8 mouse cellular contexts compared by ENCODE assay signal in genomic region chr4:99657430-99657820, GRCm38 (mm10). TPM values are rescaled to one million over a fixed set of nuclear protein-coding genes. Genes with fewer than 3 reads are reported as not detected.
DNase-seq lines count a peak whose midpoint lies in the region; ATAC-seq and TF ChIP-seq lines count a peak whose summit lies in the region.

No protein-coding gene starts in this region.

- WGBS in kidney, embryonic 16.5 days = under 1% methylated on average over 24 of the region's 62 CpGs
- WGBS in embryonic facial prominence, embryonic 14.5 days = 1% methylated on average over 28 of the region's 62 CpGs
- under 1% methylated on average over 49 of the region's 62 CpGs for WGBS in intestine, postnatal 0 days
- WGBS in neural tube, embryonic 14.5 days = under 1% methylated on average over 47 of the region's 62 CpGs

- H3K4me3 ChIP-seq in kidney, embryonic 16.5 days (ENCODE audit: low read length) = peak overlapping the region; percentile 40
- peak overlapping the region; percentile 33 for H3K4me3 ChIP-seq in embryonic facial prominence, embryonic 14.5 days (ENCODE audit: low read depth, low read length)
- peak overlapping the region; percentile 45 for H3K4me3 ChIP-seq in intestine, postnatal 0 days (ENCODE audit: low read depth, low read length)
- H3K4me3 ChIP-seq in neural tube, embryonic 14.5 days (ENCODE audit: low read depth, low read length) = peak overlapping the region; percentile 37

- H3K27ac ChIP-seq in kidney, embryonic 16.5 days (ENCODE audit: low read length) = no peak overlapping the region
- H3K27ac ChIP-seq in embryonic facial prominence, embryonic 14.5 days (replicated peaks; ENCODE audit: low read depth, low read length) = no peak overlapping the region
- H3K27ac ChIP-seq in intestine, postnatal 0 days (ENCODE audit: low read depth, low read length) = no peak overlapping the region
- peak overlapping the region; percentile 76 for H3K27ac ChIP-seq in neural tube, embryonic 14.5 days (ENCODE audit: low read depth, low read length)

- no peak overlapping the region for H3K9ac ChIP-seq in kidney, embryonic 16.5 days (replicated peaks; ENCODE audit: low read length)
- peak overlapping the region; percentile 40; the same call in 1 of the 2 replicates for H3K9ac ChIP-seq in embryonic facial prominence, embryonic 14.5 days (ENCODE audit: low read depth, low read length)
- H3K9ac ChIP-seq in intestine, postnatal 0 days (ENCODE audit: low read depth, low read length) = no peak overlapping the region
- peak overlapping the region; percentile 56 for H3K9ac ChIP-seq in neural tube, embryonic 14.5 days (replicated peaks; ENCODE audit: low read depth, low read length)

- DNase-seq in kidney, adult 9 months = no peak
- no peak for DNase-seq in embryonic facial prominence, embryonic 14.5 days (ENCODE audit: low spot score)
- no peak for DNase-seq in thymus, postnatal 25 days
- no peak for DNase-seq in spleen, postnatal 10 days (ENCODE audit: low spot score in 2 of 2)

- H3K4me1 ChIP-seq in kidney, embryonic 16.5 days (ENCODE audit: insufficient read depth, low read length) = peaks cover 18% of the 10 kb centered on the region
- peaks cover 8% of the 10 kb centered on the region; the same call in 1 of the 2 replicates for H3K4me1 ChIP-seq in embryonic facial prominence, embryonic 14.5 days (ENCODE audit: control insufficient read depth, insufficient read depth, low read length)
- H3K4me1 ChIP-seq in intestine, postnatal 0 days (replicated peaks; ENCODE audit: control insufficient read depth, insufficient read depth, low read length) = no peaks in the 10 kb centered on the region; the same call in 1 of the 2 replicates
- H3K4me1 ChIP-seq in neural tube, embryonic 14.5 days (ENCODE audit: control insufficient read depth, insufficient read depth, low read length) = peaks cover 4% of the 10 kb centered on the region; the same call in 1 of the 2 replicates

- peak overlapping the region; percentile 49 for H3K4me2 ChIP-seq in kidney, embryonic 16.5 days (replicated peaks; ENCODE audit: low read depth, low read length)
- H3K4me2 ChIP-seq in embryonic facial prominence, embryonic 14.5 days (ENCODE audit: low read depth, low read length) = peak overlapping the region; percentile 36
- H3K4me2 ChIP-seq in intestine, postnatal 0 days (replicated peaks; ENCODE audit: low read depth) = peak overlapping the region; percentile 63
- H3K4me2 ChIP-seq in neural tube, embryonic 14.5 days (ENCODE audit: low read depth, low read length) = peak overlapping the region; percentile 30

- H3K36me3 ChIP-seq in kidney, embryonic 16.5 days (ENCODE audit: insufficient read depth, low read length) = no peaks in the 10 kb centered on the region
- no peaks in the 10 kb centered on the region for H3K36me3 ChIP-seq in embryonic facial prominence, embryonic 14.5 days (ENCODE audit: control insufficient read depth, insufficient read depth, low read length)
- no peaks in the 10 kb centered on the region for H3K36me3 ChIP-seq in intestine, postnatal 0 days (ENCODE audit: control insufficient read depth, insufficient read depth)
- no peaks in the 10 kb centered on the region for H3K36me3 ChIP-seq in neural tube, embryonic 14.5 days (ENCODE audit: control insufficient read depth, insufficient read depth, low read length)

- peaks cover 93% of the 10 kb centered on the region for H3K27me3 ChIP-seq in kidney, embryonic 16.5 days (ENCODE audit: insufficient read depth, low read length)
- H3K27me3 ChIP-seq in embryonic facial prominence, embryonic 14.5 days (replicated peaks; ENCODE audit: control insufficient read depth, insufficient read depth, low read length) = peaks cover 98% of the 10 kb centered on the region
- H3K27me3 ChIP-seq in intestine, postnatal 0 days (replicated peaks; ENCODE audit: control insufficient read depth, insufficient read depth, low read length) = peaks cover 97% of the 10 kb centered on the region
- H3K27me3 ChIP-seq in neural tube, embryonic 14.5 days (ENCODE audit: control insufficient read depth, insufficient read depth, low read length) = peaks cover 32% of the 10 kb centered on the region

- no peaks in the 10 kb centered on the region for H3K9me3 ChIP-seq in kidney, embryonic 16.5 days (ENCODE audit: low read length)
- no peaks in the 10 kb centered on the region for H3K9me3 ChIP-seq in embryonic facial prominence, embryonic 14.5 days (ENCODE audit: control insufficient read depth, low read length)
- H3K9me3 ChIP-seq in intestine, postnatal 0 days (ENCODE audit: control insufficient read depth) = no peaks in the 10 kb centered on the region
- no peaks in the 10 kb centered on the region for H3K9me3 ChIP-seq in neural tube, embryonic 14.5 days (ENCODE audit: control insufficient read depth, low read length)

- 0 out of 2 replicates have a peak, but pooled peaks have one; percentile 11 for ATAC-seq in kidney, embryonic 16.5 days (ENCODE audit: low FRiP score, low TSS enrichment)
- ATAC-seq in embryonic facial prominence, embryonic 14.5 days (ENCODE audit: low read depth) = no peak
- no peak for ATAC-seq in intestine, postnatal 0 days
- no peak for ATAC-seq in neural tube, embryonic 14.5 days (ENCODE audit: low read depth)
- ATAC-seq in CD4-positive, CD25-positive, alpha-beta regulatory T cell, adult 4 months = no peak

- TF ChIP-seq CTCF in intestine, postnatal 0 days (IDR thresholded peaks at IDR 0.05; ENCODE audit: low read depth) = no peak

RNA-seq across cellular contexts. Expression of gene Foxd3, which starts 1.3 kb away (rescaled TPM):
- 0.09 TPM in 1 of 2 replicates, not detected in the other for polyA plus RNA-seq in kidney, embryonic 16.5 days (2015; fragmentation: Nextera tagmentation; extraction: Ambion mirVana)
- polyA plus RNA-seq in embryonic facial prominence, embryonic 14.5 days (2014; fragmentation: Nextera tagmentation; extraction: Ambion mirVana) = 1.4 and 2.0 TPM in 2 replicates
- 0.34 and 0.42 TPM in 2 replicates for polyA plus RNA-seq in intestine, postnatal 0 days (2015; fragmentation: Nextera tagmentation; extraction: Ambion mirVana)
- polyA plus RNA-seq in neural tube, embryonic 14.5 days (2014; fragmentation: Nextera tagmentation; extraction: Ambion mirVana) = 2.5 and 3.2 TPM in 2 replicates
- polyA plus RNA-seq in CD4-positive, CD25-positive, alpha-beta regulatory T cell, adult 4 months (2017; shearing (Covaris generic)) = not detected

RNA-seq across cellular contexts. Expression of gene Alg6, which starts 58.0 kb away (rescaled TPM):
- 25.6 TPM in 2 replicates for polyA plus RNA-seq in kidney, embryonic 16.5 days (2015; fragmentation: Nextera tagmentation; extraction: Ambion mirVana)
- 17.9 and 18.2 TPM in 2 replicates for polyA plus RNA-seq in embryonic facial prominence, embryonic 14.5 days (2014; fragmentation: Nextera tagmentation; extraction: Ambion mirVana)
- polyA plus RNA-seq in intestine, postnatal 0 days (2015; fragmentation: Nextera tagmentation; extraction: Ambion mirVana) = 8.0 and 8.1 TPM in 2 replicates
- 12.3 and 15.9 TPM in 2 replicates for polyA plus RNA-seq in neural tube, embryonic 14.5 days (2014; fragmentation: Nextera tagmentation; extraction: Ambion mirVana)
- 10 to 100 TPM in 1 of 2 experiments, 1 to 10 TPM in 1; 8.5 to 10.7 TPM for polyA plus RNA-seq in CD4-positive, CD25-positive, alpha-beta regulatory T cell, adult 4 months (2017; shearing (Covaris generic))

Comparison
In these comparisons a context has a peak if more than half of its experiments do, and no peak if none do; other contexts are left out.
1. H3K9ac ChIP-seq: peak in embryonic facial prominence, embryonic 14.5 days (single experiment) and neural tube, embryonic 14.5 days (single experiment); none in kidney, embryonic 16.5 days (single experiment) and intestine, postnatal 0 days (single experiment).
2. Peak in every context shown above with its lines, with median percentiles within 50 percentile points of each other: H3K4me2 ChIP-seq and H3K4me3 ChIP-seq.